Mouse (Mus musculus): ENCODE measurements around the gene Evi5.
A peak's percentile ranks its signal among the peaks of the same experiment; 100 is the strongest.

Evi5 gene

GRCm38 (mm10) chr5:107869701-107870100, 5.2 kb downstream of the Evi5 start:
- peak; percentile 12 to 13 for DNase-seq

GRCm38 (mm10) chr5:107868905-107869424, 5.9 kb downstream of the Evi5 start:
- DNase-seq: peak; percentile 94 to 95

- peak; percentile 70 to 73 for DNase-seq
These were observed 6.7 kb downstream of the Evi5 start for GRCm38 (mm10) chr5:107867970-107868904.

- peak; percentile 33 to 38 for DNase-seq
These were observed 8.5 kb downstream of the Evi5 start for GRCm38 (mm10) chr5:107866127-107867126.

- no peak for DNase-seq
These were observed 10.9 kb downstream of the Evi5 start for GRCm38 (mm10) chr5:107863971-107864370.

- DNase-seq: no peak
These were observed 15.9 kb downstream of the Evi5 start for GRCm38 (mm10) chr5:107858963-107859362.

- no peak for DNase-seq
These were observed 19.4 kb downstream of the Evi5 start for GRCm38 (mm10) chr5:107855546-107855945.

- no peak for DNase-seq
These were observed 20.4 kb downstream of the Evi5 start for GRCm38 (mm10) chr5:107854556-107854955.

GRCm38 (mm10) chr5:107853807-107854206, 21.1 kb downstream of the Evi5 start:
- peak; percentile 28 to 30 for DNase-seq

GRCm38 (mm10) chr5:107848964-107849363, 25.9 kb downstream of the Evi5 start:
- no peak for DNase-seq

- DNase-seq: no peak
These were observed 27.1 kb downstream of the Evi5 start for GRCm38 (mm10) chr5:107847817-107848216.

- DNase-seq: no peak
These were observed 27.6 kb downstream of the Evi5 start for GRCm38 (mm10) chr5:107847349-107847748.

- DNase-seq: no peak
These were observed 34.2 kb downstream of the Evi5 start for GRCm38 (mm10) chr5:107840549-107841238.

GRCm38 (mm10) chr5:107838891-107839644, 35.8 kb downstream of the Evi5 start:
- DNase-seq: peak; percentile 14 to 53

GRCm38 (mm10) chr5:107834287-107834686, 40.6 kb downstream of the Evi5 start:
- DNase-seq: no peak

- DNase-seq: no peak
These were observed 43.6 kb downstream of the Evi5 start for GRCm38 (mm10) chr5:107831351-107831750.

GRCm38 (mm10) chr5:107829998-107830560, 44.8 kb downstream of the Evi5 start, which contains the start of gene Ube2d2b:
Gene Ube2d2b, plus strand, starts transcription at chr5:107830099.
- no peak for DNase-seq

- no peak for DNase-seq
These were observed 52.4 kb downstream of the Evi5 start for GRCm38 (mm10) chr5:107822521-107822920.

GRCm38 (mm10) chr5:107814651-107815050, 60.3 kb downstream of the Evi5 start:
- DNase-seq: no peak

GRCm38 (mm10) chr5:107807496-107807895, 67.4 kb downstream of the Evi5 start:
- DNase-seq: peak in 1 of 2 experiments; percentile 10

- DNase-seq: no peak
These were observed 72.3 kb downstream of the Evi5 start for GRCm38 (mm10) chr5:107802621-107803020.

Data from lung, adult 18-20 months (tissue).